Mouse (Mus musculus) forebrain, embryonic 12.5 days (tissue): ENCODE data around the gene Igfn1. TPM values are rescaled to one million over a fixed set of nuclear protein-coding genes. Genes with fewer than 3 reads are reported as not detected.

Experiments used
- ATAC-seq: fragments of 200-750 bp; cut with Nextera tagmentation; 2 replicates; pipeline ENCODE4 v1.8.0; 2017; ENCODE audit warnings: moderate TSS enrichment; ENCODE audit not compliant: low FRiP score
- H3K27ac ChIP-seq: fragments of 300-500 bp; sonication (generic); 2 replicates; pipeline ENCODE4 v1.5.1; 2016; ENCODE audit warnings: mild to moderate bottlenecking
- H3K27me3 ChIP-seq: fragments of 300-500 bp; sonication (generic); 2 replicates; pipeline ENCODE4 v1.6.1; 2016; ENCODE audit warnings: mild to moderate bottlenecking
- H3K36me3 ChIP-seq: fragments of 300-500 bp; sonication (generic); replicated peaks from 2 replicates; pipeline ENCODE4 v1.6.1; 2016; ENCODE audit warnings: mild to moderate bottlenecking
- H3K4me1 ChIP-seq: fragments of 300-500 bp; sonication (generic); 2 replicates; pipeline ENCODE4 v1.6.1; 2016
- H3K4me2 ChIP-seq: fragments of 300-500 bp; sonication (generic); 2 replicates; pipeline ENCODE4 v1.6.1; 2016; ENCODE audit warnings: mild to moderate bottlenecking, moderate library complexity
- H3K4me3 ChIP-seq: fragments of 300-500 bp; sonication (generic); replicated peaks from 2 replicates; pipeline ENCODE4 v1.5.1; 2016; ENCODE audit warnings: mild to moderate bottlenecking
- H3K9ac ChIP-seq: fragments of 300-500 bp; sonication (generic); 2 replicates; pipeline ENCODE4 v1.6.1; 2016; ENCODE audit warnings: mild to moderate bottlenecking
- H3K9me3 ChIP-seq: fragments of 300-500 bp; sonication (generic); 2 replicates; pipeline ENCODE4 v1.6.1; 2016
- WGBS: fragments of 180-500 bp; shearing (Covaris S2); methylation state at CpG from one replicate; pipeline ENCODE4 v1.1.7; 2016; 5-methylcytosine and 5-hydroxymethylcytosine counted together
- polyA plus RNA-seq: library from polyadenylated mRNA; unstranded; fragments of >200 nt; fragmentation: Nextera tagmentation; extraction: Ambion mirVana; gene quantifications from 2 replicates; pipeline ENCODE4 v1.2.1, GENCODE M21; 2016

Gene Igfn1
- polyA plus RNA-seq: not detected in 2 replicates

- Histone ChIP-seq H3K4me3 (no peak within 1 kb of the TSS; the same call in 1 of the 2 replicates), H3K4me1 (peaks cover 12% of the 10 kb centered on the region), H3K36me3 (no peaks in the 10 kb centered on the region), H3K9me3 (no peaks in the 10 kb centered on the region), H3K27me3 (peaks cover 32% of the 10 kb centered on the region), H3K9ac (no peak within 1 kb of the TSS), H3K4me2 (peak within 1 kb of the TSS; percentile 77), H3K27ac (no peak within 1 kb of the TSS)
- WGBS: 80% methylated on average over 3 of the region's 3 CpGs
- no peak for ATAC-seq
Measured at GRCm38 (mm10) chr1:136006292-136006748, at the start of gene Igfn1. Igfn1 (minus strand) TSS chr1:136006342.

- Histone ChIP-seq H3K9me3 (no peaks in the 10 kb centered on the region), H3K27me3 (peaks cover 37% of the 10 kb centered on the region), H3K4me1 (peaks cover 22% of the 10 kb centered on the region), H3K27ac (no peak overlapping the region), H3K4me3 (no peak overlapping the region), H3K4me2 (no peak overlapping the region), H3K9ac (no peak overlapping the region), H3K36me3 (no peaks in the 10 kb centered on the region)
- ATAC-seq: no peak
- WGBS: 48% methylated on average over 3 of the region's 3 CpGs
Measured at GRCm38 (mm10) chr1:136055771-136056170, 49.6 kb upstream of the Igfn1 start.

GRCm38 (mm10) chr1:136052547-136052946 is 46.4 kb upstream of the Igfn1 start, which contains the start of gene Cacna1s:
Cacna1s (plus strand) TSS chr1:136052750.
- H3K27ac ChIP-seq: no peak within 1 kb of the TSS
- H3K36me3 ChIP-seq: no peaks in the 10 kb centered on the region
- no peak within 1 kb of the TSS; the same call in 1 of the 2 replicates for H3K4me2 ChIP-seq
- no peak within 1 kb of the TSS for H3K4me3 ChIP-seq
- H3K9ac ChIP-seq: no peak within 1 kb of the TSS
- H3K9me3 ChIP-seq: no peaks in the 10 kb centered on the region
- peaks cover 62% of the 10 kb centered on the region for H3K27me3 ChIP-seq
- peaks cover 24% of the 10 kb centered on the region for H3K4me1 ChIP-seq
- WGBS: 31% methylated on average over 11 of the region's 11 CpGs
- ATAC-seq: no peak

- H3K36me3 ChIP-seq: no peaks in the 10 kb centered on the region
- H3K9me3 ChIP-seq: no peaks in the 10 kb centered on the region
- peak overlapping the region; percentile 53 for H3K4me2 ChIP-seq
- H3K4me3 ChIP-seq: peak overlapping the region; percentile 37
- peaks cover 20% of the 10 kb centered on the region for H3K4me1 ChIP-seq
- peaks cover 66% of the 10 kb centered on the region for H3K27me3 ChIP-seq
- 0 out of 2 replicates have a peak overlapping the region, but pooled peaks have one; percentile 36 for H3K9ac ChIP-seq
- 2% methylated on average over 6 of the region's 6 CpGs for WGBS
- ATAC-seq: peak; percentile 80
- no peak overlapping the region for H3K27ac ChIP-seq
Measured at GRCm38 (mm10) chr1:136051465-136051864, 45.3 kb upstream of the Igfn1 start.

GRCm38 (mm10) chr1:136051013-136051315 is 44.8 kb upstream of the Igfn1 start:
- no peaks in the 10 kb centered on the region for H3K9me3 ChIP-seq
- ATAC-seq: peak; percentile 48; the same call in 1 of the 2 replicates
- peak overlapping the region; percentile 53 for H3K4me2 ChIP-seq
- H3K36me3 ChIP-seq: no peaks in the 10 kb centered on the region
- peak overlapping the region; percentile 37 for H3K4me3 ChIP-seq
- peaks cover 66% of the 10 kb centered on the region for H3K27me3 ChIP-seq
- 0 out of 2 replicates have a peak overlapping the region, but pooled peaks have one; percentile 36 for H3K9ac ChIP-seq
- WGBS: under 1% methylated on average over 35 of the region's 36 CpGs
- H3K27ac ChIP-seq: no peak overlapping the region
- peaks cover 15% of the 10 kb centered on the region for H3K4me1 ChIP-seq

- H3K27ac ChIP-seq: no peak within 1 kb of the TSS
- ATAC-seq: peak; percentile 45; the same call in 1 of the 2 replicates
- peaks cover 66% of the 10 kb centered on the region for H3K27me3 ChIP-seq
Measured at GRCm38 (mm10) chr1:136050312-136051012, 44.3 kb upstream of the Igfn1 start, which contains the start of gene Ascl5. Ascl5 (plus strand) TSS chr1:136050804.

GRCm38 (mm10) chr1:136047894-136048293 is 41.8 kb upstream of the Igfn1 start:
- Histone ChIP-seq H3K4me3 (no peak overlapping the region), H3K27ac (no peak overlapping the region), H3K36me3 (no peaks in the 10 kb centered on the region), H3K9me3 (no peaks in the 10 kb centered on the region), H3K4me2 (no peak overlapping the region), H3K27me3 (peaks cover 53% of the 10 kb centered on the region), H3K9ac (no peak overlapping the region), H3K4me1 (peaks cover 9% of the 10 kb centered on the region)
- WGBS: 72% methylated on average over 9 of the region's 9 CpGs
- ATAC-seq: no peak

More at GRCm38 (mm10) chr1:136050312-136051012, 44.3 kb upstream of the Igfn1 start, which contains the start of gene Ascl5:
- H3K4me1 ChIP-seq: peaks cover 10% of the 10 kb centered on the region
- peak within 1 kb of the TSS; percentile 37 for H3K4me3 ChIP-seq
- no peaks in the 10 kb centered on the region for H3K9me3 ChIP-seq
- H3K9ac ChIP-seq: 0 out of 2 replicates have a peak within 1 kb of the TSS, but pooled peaks have one; percentile 36
- WGBS: 19% methylated on average over 29 of the region's 29 CpGs
- H3K4me2 ChIP-seq: peak within 1 kb of the TSS; percentile 53
- H3K36me3 ChIP-seq: no peaks in the 10 kb centered on the region

DNA sequence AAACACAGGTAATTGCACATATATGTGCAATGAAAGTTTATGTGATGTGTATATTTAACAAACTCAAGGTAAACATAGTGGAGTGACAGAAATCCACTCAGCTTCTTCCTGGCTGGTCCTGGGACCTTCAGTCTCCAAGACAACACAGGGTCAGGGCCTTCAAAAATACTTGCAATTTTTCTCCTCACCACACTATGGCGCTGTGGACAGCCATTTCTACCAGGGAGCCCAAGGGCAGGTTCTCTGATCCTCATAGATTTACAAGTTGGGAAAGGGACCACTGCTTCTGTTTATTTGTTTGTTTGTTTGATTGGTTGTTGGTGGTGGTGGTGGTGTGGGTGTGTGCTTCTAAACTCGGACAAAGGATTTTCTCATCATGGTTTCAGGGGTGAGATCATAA is 41.3 kb upstream of the Igfn1 start:
- Histone ChIP-seq H3K36me3 (no peaks in the 10 kb centered on the region), H3K9me3 (no peaks in the 10 kb centered on the region), H3K27me3 (peaks cover 48% of the 10 kb centered on the region), H3K9ac (no peak overlapping the region), H3K4me3 (no peak overlapping the region), H3K4me1 (peaks cover 9% of the 10 kb centered on the region), H3K4me2 (no peak overlapping the region), H3K27ac (no peak overlapping the region)
- WGBS: 6% methylated on average over 2 of the region's 2 CpGs
- ATAC-seq: no peak

DNA sequence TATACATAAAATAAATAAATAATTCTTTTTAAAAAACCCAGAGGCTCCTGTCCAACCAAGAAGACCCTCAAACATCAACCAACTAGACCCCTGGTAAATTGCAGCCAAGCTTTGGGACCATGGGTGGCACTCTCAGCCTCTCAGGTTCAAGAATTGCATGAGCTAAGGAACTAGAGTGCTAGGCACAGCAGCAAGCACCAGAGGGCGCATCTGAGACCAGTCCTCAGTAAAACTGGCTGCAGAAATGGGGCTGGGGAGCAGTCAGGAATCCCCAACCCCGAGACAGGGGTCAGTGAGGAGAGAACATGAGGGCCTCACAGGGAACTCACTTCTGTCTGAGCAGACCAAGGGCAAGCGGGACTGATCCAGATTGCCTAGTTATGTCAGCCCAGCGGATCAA is 39.6 kb upstream of the Igfn1 start:
- 12% methylated on average over 4 of the region's 4 CpGs for WGBS
- ATAC-seq: no peak
- Histone ChIP-seq H3K4me3 (no peak overlapping the region), H3K27ac (no peak overlapping the region), H3K9ac (no peak overlapping the region), H3K9me3 (no peaks in the 10 kb centered on the region), H3K4me2 (no peak overlapping the region), H3K36me3 (no peaks in the 10 kb centered on the region), H3K27me3 (peaks cover 38% of the 10 kb centered on the region), H3K4me1 (peaks cover 7% of the 10 kb centered on the region)

DNA sequence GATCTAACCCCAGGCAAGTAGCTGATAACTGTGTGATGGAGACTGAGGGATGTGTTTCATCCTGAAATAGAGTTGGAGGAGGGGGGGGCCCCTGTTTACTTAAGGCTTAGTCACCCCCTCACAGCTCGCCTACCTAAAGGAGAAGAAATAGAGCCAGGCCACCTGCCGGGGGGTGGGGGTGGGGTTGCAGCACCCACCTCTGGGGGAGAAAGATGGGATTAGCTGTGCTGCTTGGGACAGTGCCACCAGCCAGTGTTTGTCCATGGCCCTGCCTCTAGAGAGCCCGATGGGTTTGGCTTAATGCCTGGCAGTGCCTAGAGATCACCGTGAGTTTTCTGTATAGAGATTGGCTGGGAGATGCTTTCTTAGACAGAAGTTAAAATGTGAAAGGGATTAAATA is 34.7 kb upstream of the Igfn1 start:
- no peak overlapping the region for H3K9ac ChIP-seq
- ATAC-seq: no peak
- 33% methylated on average over 4 of the region's 4 CpGs for WGBS
- H3K9me3 ChIP-seq: no peaks in the 10 kb centered on the region
- no peak overlapping the region for H3K4me3 ChIP-seq
- no peak overlapping the region for H3K27ac ChIP-seq
- peaks cover 11% of the 10 kb centered on the region for H3K4me1 ChIP-seq
- H3K4me2 ChIP-seq: no peak overlapping the region
- H3K27me3 ChIP-seq: peaks cover 20% of the 10 kb centered on the region
- H3K36me3 ChIP-seq: peaks cover 2% of the 10 kb centered on the region; the same call in 1 of the 2 replicates

- WGBS: 17% methylated on average over 11 of the region's 11 CpGs
Measured at GRCm38 (mm10) chr1:136040452-136040851, 34.3 kb upstream of the Igfn1 start.

DNA sequence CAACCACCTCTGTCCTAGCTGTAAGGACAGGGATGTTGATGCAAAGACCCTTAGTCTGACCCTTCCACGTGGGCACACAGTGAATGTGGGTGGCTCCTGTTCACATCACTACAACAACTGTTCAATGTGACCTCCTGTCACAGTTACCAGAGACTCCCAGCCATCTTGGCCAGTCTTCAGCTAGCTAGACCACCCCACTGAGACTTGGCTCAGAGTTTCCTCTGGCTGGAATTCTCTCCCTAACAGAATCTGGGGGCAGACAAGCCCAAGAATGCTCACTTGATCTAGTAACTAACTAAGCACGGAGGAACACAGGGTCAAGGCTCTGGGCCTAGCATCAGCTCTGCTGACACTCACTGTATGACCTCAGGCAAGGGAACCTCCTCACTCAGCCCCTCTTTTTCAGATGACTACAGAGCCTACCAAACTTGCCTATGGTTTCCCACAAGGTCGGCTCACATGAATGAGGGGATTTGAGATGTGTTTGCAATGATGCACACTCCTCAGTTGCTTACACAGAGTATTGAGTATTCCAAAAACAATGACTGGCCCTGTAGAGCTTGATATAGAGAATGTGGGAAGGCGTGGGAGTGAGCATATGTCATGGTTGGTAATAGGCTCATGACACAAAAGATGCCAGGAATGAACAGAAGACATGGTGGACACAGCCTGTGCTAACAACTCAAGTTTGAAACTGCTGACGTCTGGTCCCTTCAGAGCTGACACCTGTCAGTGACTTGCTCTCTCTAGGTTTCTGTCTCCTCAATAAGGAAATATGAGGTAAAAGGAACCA is 32.8 kb upstream of the Igfn1 start:
- ATAC-seq: no peak
- Histone ChIP-seq H3K4me2 (no peak overlapping the region), H3K9ac (no peak overlapping the region), H3K27ac (no peak overlapping the region), H3K9me3 (no peaks in the 10 kb centered on the region), H3K27me3 (peaks cover 20% of the 10 kb centered on the region), H3K4me3 (no peak overlapping the region), H3K4me1 (peaks cover 11% of the 10 kb centered on the region), H3K36me3 (peaks cover 21% of the 10 kb centered on the region)
- 77% methylated on average over 5 of the region's 5 CpGs for WGBS

More at GRCm38 (mm10) chr1:136040452-136040851, 34.3 kb upstream of the Igfn1 start:
- Histone ChIP-seq H3K4me3 (no peak overlapping the region), H3K4me1 (peaks cover 11% of the 10 kb centered on the region), H3K4me2 (no peak overlapping the region), H3K36me3 (peaks cover 6% of the 10 kb centered on the region), H3K9me3 (no peaks in the 10 kb centered on the region), H3K27ac (no peak overlapping the region), H3K27me3 (peaks cover 20% of the 10 kb centered on the region), H3K9ac (no peak overlapping the region)
- ATAC-seq: no peak; the same call in 1 of the 2 replicates
